Mouse (Mus musculus) heart, postnatal 0 days (tissue): ENCODE measurements at regions not wholly inside any gene's neighbourhood (a gene's known extent, or its start where the extent isn't known, plus 50 kb on each side); places are given as distances from the start of the nearest gene placed in this dataset.

Experiments
- ATAC-seq: fragments of 200-750 bp; cut with Nextera tagmentation; 2 replicates; pipeline ENCODE4 v1.8.0; 2017; ENCODE audit warnings: low read depth, moderate number of reproducible peaks, moderate library complexity; ENCODE audit not compliant: insufficient read depth
- DNase-seq: peaks from one replicate; pipeline ENCODE4 v3.0.0-alpha.2; 2016; ENCODE audit warnings: low spot score
- H3K27ac ChIP-seq: fragments of 300-500 bp; sonication (generic); 2 replicates; pipeline ENCODE4 v1.5.1; 2014; ENCODE audit warnings: low read depth, mild to moderate bottlenecking
- H3K27me3 ChIP-seq: fragments of 300-500 bp; sonication (generic); 2 replicates; pipeline ENCODE4 v1.6.1; 2014; ENCODE audit warnings: low read length, mixed read lengths; ENCODE audit not compliant: control insufficient read depth, insufficient read depth
- H3K36me3 ChIP-seq: fragments of 300-500 bp; sonication (generic); replicated peaks from 2 replicates; pipeline ENCODE4 v1.6.1; 2014; ENCODE audit warnings: low read length, mixed read lengths; ENCODE audit not compliant: control insufficient read depth, insufficient read depth
- H3K4me1 ChIP-seq: fragments of 300-500 bp; sonication (generic); 2 replicates; pipeline ENCODE4 v1.6.1; 2014; ENCODE audit warnings: antibody characterized with exemption; ENCODE audit not compliant: control insufficient read depth, insufficient read depth
- H3K4me2 ChIP-seq: fragments of 300-500 bp; sonication (generic); 2 replicates; pipeline ENCODE4 v1.6.1; 2014; ENCODE audit warnings: low read depth, mild to moderate bottlenecking, low read length, moderate library complexity
- H3K4me3 ChIP-seq: fragments of 300-500 bp; sonication (generic); 2 replicates; pipeline ENCODE4 v1.5.1; 2014; ENCODE audit warnings: low read depth, low read length
- H3K9ac ChIP-seq: fragments of 300-500 bp; sonication (generic); replicated peaks from 2 replicates; pipeline ENCODE4 v1.6.1; 2014; ENCODE audit warnings: low read depth, low read length, mixed read lengths
- H3K9me3 ChIP-seq: fragments of 300-500 bp; sonication (generic); replicated peaks from 2 replicates; pipeline ENCODE4 v1.6.1; 2016; ENCODE audit warnings: low read length; ENCODE audit not compliant: control insufficient read depth
- CTCF ChIP-seq: IDR thresholded peaks from 2 replicates; pipeline ENCODE4 v1.5.1; 2016; ENCODE audit warnings: antibody characterized with exemption, control low read depth, low read depth
- EP300 ChIP-seq: IDR thresholded peaks from 2 replicates; pipeline ENCODE4 v1.6.1; 2016; ENCODE audit warnings: antibody characterized with exemption, low read depth
- WGBS: fragments of 180-500 bp; shearing (Covaris S2); extraction: QIAGEN DNeasy Blood & Tissue Kit; methylation state at CpG from one replicate; pipeline ENCODE4 v1.1.7; 2014; 5-methylcytosine and 5-hydroxymethylcytosine counted together

- no peak for TF ChIP-seq EP300
- no peak for TF ChIP-seq CTCF
- no peak overlapping the region for H3K4me3 ChIP-seq
- 39% methylated on average over 1 of the region's 1 CpGs for WGBS
- no peak overlapping the region for H3K4me2 ChIP-seq
- H3K27ac ChIP-seq: no peak overlapping the region
- DNase-seq (no peak), ATAC-seq (no peak)
- no peak overlapping the region for H3K9ac ChIP-seq
- no peaks in the 10 kb centered on the region for H3K4me1 ChIP-seq
- no peaks in the 10 kb centered on the region for H3K27me3 ChIP-seq
- H3K9me3 ChIP-seq: peaks cover 5% of the 10 kb centered on the region; the same call in 1 of the 2 replicates
- no peaks in the 10 kb centered on the region for H3K36me3 ChIP-seq
Observed at GRCm38 (mm10) chr1:194508314-194508713, 109.7 kb upstream of the Plxna2 start.

GRCm38 (mm10) chr1:194505826-194506225 is 112.2 kb upstream of the Plxna2 start:
- 53% methylated on average over 3 of the region's 3 CpGs for WGBS
- DNase-seq (no peak), ATAC-seq (no peak)

GRCm38 (mm10) chr1:194504207-194504606 is 113.8 kb upstream of the Plxna2 start:
- H3K9ac ChIP-seq: no peak overlapping the region
- H3K9me3 ChIP-seq: no peaks in the 10 kb centered on the region
- no peak overlapping the region for H3K4me2 ChIP-seq
- H3K4me1 ChIP-seq: no peaks in the 10 kb centered on the region
- H3K27me3 ChIP-seq: no peaks in the 10 kb centered on the region
- no peak overlapping the region for H3K4me3 ChIP-seq
- no peaks in the 10 kb centered on the region for H3K36me3 ChIP-seq
- ATAC-seq: no peak
- no peak overlapping the region for H3K27ac ChIP-seq
- DNase-seq: no peak
- TF ChIP-seq CTCF (no peak), EP300 (no peak)

More at GRCm38 (mm10) chr1:194505826-194506225, 112.2 kb upstream of the Plxna2 start:
- Histone ChIP-seq H3K9me3 (no peaks in the 10 kb centered on the region), H3K27me3 (no peaks in the 10 kb centered on the region), H3K4me2 (no peak overlapping the region), H3K4me3 (no peak overlapping the region), H3K36me3 (no peaks in the 10 kb centered on the region), H3K9ac (no peak overlapping the region), H3K27ac (no peak overlapping the region), H3K4me1 (no peaks in the 10 kb centered on the region)
- TF ChIP-seq EP300: no peak
- no peak for TF ChIP-seq CTCF

GRCm38 (mm10) chr1:194503517-194503916 is 114.5 kb upstream of the Plxna2 start:
- no peak for TF ChIP-seq CTCF
- TF ChIP-seq EP300: no peak
- no peaks in the 10 kb centered on the region for H3K9me3 ChIP-seq
- no peak overlapping the region for H3K4me2 ChIP-seq
- ATAC-seq (no peak), DNase-seq (no peak)
- no peaks in the 10 kb centered on the region for H3K4me1 ChIP-seq
- H3K27ac ChIP-seq: no peak overlapping the region
- H3K9ac ChIP-seq: no peak overlapping the region
- WGBS: 67% methylated on average over 3 of the region's 3 CpGs
- no peaks in the 10 kb centered on the region for H3K36me3 ChIP-seq
- H3K27me3 ChIP-seq: no peaks in the 10 kb centered on the region
- no peak overlapping the region for H3K4me3 ChIP-seq

GRCm38 (mm10) chr1:194496424-194496823 is 121.6 kb upstream of the Plxna2 start:
- no peaks in the 10 kb centered on the region for H3K9me3 ChIP-seq
- H3K4me1 ChIP-seq: no peaks in the 10 kb centered on the region
- no peak overlapping the region for H3K9ac ChIP-seq
- H3K4me2 ChIP-seq: no peak overlapping the region
- no peak overlapping the region for H3K4me3 ChIP-seq
- DNase-seq (no peak), ATAC-seq (no peak)
- TF ChIP-seq CTCF (no peak), EP300 (no peak)
- no peaks in the 10 kb centered on the region for H3K36me3 ChIP-seq
- WGBS: 73% methylated on average over 2 of the region's 2 CpGs
- H3K27me3 ChIP-seq: no peaks in the 10 kb centered on the region
- no peak overlapping the region for H3K27ac ChIP-seq

GRCm38 (mm10) chr1:194491111-194491510 is 126.9 kb upstream of the Plxna2 start:
- Histone ChIP-seq H3K4me3 (no peak overlapping the region), H3K27me3 (no peaks in the 10 kb centered on the region), H3K4me1 (no peaks in the 10 kb centered on the region), H3K9me3 (no peaks in the 10 kb centered on the region), H3K27ac (no peak overlapping the region), H3K9ac (no peak overlapping the region), H3K4me2 (no peak overlapping the region), H3K36me3 (no peaks in the 10 kb centered on the region)
- no peak for DNase-seq
- no peak for ATAC-seq
- TF ChIP-seq EP300 (no peak), CTCF (no peak)
